Mouse (Mus musculus) adrenal gland, postnatal 14 days (tissue): ENCODE measurements around the gene Map1lc3b. TPM values are rescaled to one million over a fixed set of nuclear protein-coding genes. Genes with fewer than 3 reads are reported as not detected.

Experiments
- DNase-seq: peaks from one replicate; pipeline ENCODE4 v3.0.0; 2021; ENCODE audit warnings: mixed read lengths
- total RNA-seq: library from RNA; stranded (reverse); gene quantifications from 2 replicates; pipeline ENCODE4 v1.2.3, GENCODE M21; 2021

The Map1lc3b gene
- total RNA-seq, 1 experiment from 2014 or later = 137 TPM

GRCm38 (mm10) chr8:121607661-121608060 is 17.5 kb downstream of the Map1lc3b start:
- no peak for DNase-seq

- DNase-seq = no peak
Observed at GRCm38 (mm10) chr8:121609251-121609650, 19.1 kb downstream of the Map1lc3b start.

- no peak for DNase-seq
Observed at GRCm38 (mm10) chr8:121609916-121610315, 19.8 kb downstream of the Map1lc3b start.

- DNase-seq = no peak
Observed at GRCm38 (mm10) chr8:121613419-121613818, 23.3 kb downstream of the Map1lc3b start.

GRCm38 (mm10) chr8:121619401-121619995 is 29.3 kb downstream of the Map1lc3b start:
- peak; percentile 77 for DNase-seq

- DNase-seq = peak; percentile 79
Observed at GRCm38 (mm10) chr8:121620801-121621516, 30.8 kb downstream of the Map1lc3b start.

GRCm38 (mm10) chr8:121621879-121622278 is 31.7 kb downstream of the Map1lc3b start:
- no peak for DNase-seq

GRCm38 (mm10) chr8:121623043-121623442 is 32.9 kb downstream of the Map1lc3b start:
- no peak for DNase-seq

- no peak for DNase-seq
Observed at GRCm38 (mm10) chr8:121628681-121629080, 38.5 kb downstream of the Map1lc3b start.

- peak; percentile 70 for DNase-seq
Observed at GRCm38 (mm10) chr8:121631645-121632071, 41.5 kb downstream of the Map1lc3b start.

- no peak for DNase-seq
Observed at GRCm38 (mm10) chr8:121632401-121632800, 42.2 kb downstream of the Map1lc3b start.

- DNase-seq = peak; percentile 62
Observed at GRCm38 (mm10) chr8:121635534-121635933, 45.4 kb downstream of the Map1lc3b start.

- DNase-seq = no peak
Observed at GRCm38 (mm10) chr8:121636180-121636579, 46.0 kb downstream of the Map1lc3b start.

GRCm38 (mm10) chr8:121642804-121643203 is 52.6 kb downstream of the Map1lc3b start:
- no peak for DNase-seq

- no peak for DNase-seq
Observed at GRCm38 (mm10) chr8:121643384-121643783, 53.2 kb downstream of the Map1lc3b start.

GRCm38 (mm10) chr8:121647511-121648215 is 57.5 kb downstream of the Map1lc3b start:
- peak; percentile 19 for DNase-seq

Other genes with a start within 250 kb of the Map1lc3b start
- gene 1700018B08Rik, start 46.0 kb upstream of the Map1lc3b start, total RNA-seq = not detected in 2 replicates
- gene Fbxo31, start 11.6 kb upstream of the Map1lc3b start, total RNA-seq = 37.2 and 66.1 TPM in 2 replicates
- 41.0 and 46.2 TPM in 2 replicates for gene Zcchc14, start 62.5 kb downstream of the Map1lc3b start, total RNA-seq
- 2.1 and 2.7 TPM in 2 replicates for gene Jph3, start 139.3 kb downstream of the Map1lc3b start, total RNA-seq
- 20.4 and 22.3 TPM in 2 replicates for gene Klhdc4, start 239.2 kb downstream of the Map1lc3b start, total RNA-seq